Mouse (Mus musculus) stomach, postnatal 0 days (tissue): ENCODE data around the gene Dhx8.

Experiments
- CTCF ChIP-seq: IDR thresholded peaks from 2 replicates; pipeline ENCODE4 v1.5.1; 2016; ENCODE audit warnings: antibody characterized with exemption, low read depth, mild to moderate bottlenecking, moderate library complexity
- EP300 ChIP-seq: optimal IDR thresholded peaks from 2 replicates; pipeline ENCODE3; 2016; ENCODE audit warnings: antibody characterized with exemption

- TF ChIP-seq EP300 (no peak), CTCF (no peak)
These were observed 26.8 kb downstream of the Dhx8 start for GRCm38 (mm10) chr11:101759530-101759929.
